ENCODE assay signal across 32 mouse cellular contexts in the genomic region with DNA sequence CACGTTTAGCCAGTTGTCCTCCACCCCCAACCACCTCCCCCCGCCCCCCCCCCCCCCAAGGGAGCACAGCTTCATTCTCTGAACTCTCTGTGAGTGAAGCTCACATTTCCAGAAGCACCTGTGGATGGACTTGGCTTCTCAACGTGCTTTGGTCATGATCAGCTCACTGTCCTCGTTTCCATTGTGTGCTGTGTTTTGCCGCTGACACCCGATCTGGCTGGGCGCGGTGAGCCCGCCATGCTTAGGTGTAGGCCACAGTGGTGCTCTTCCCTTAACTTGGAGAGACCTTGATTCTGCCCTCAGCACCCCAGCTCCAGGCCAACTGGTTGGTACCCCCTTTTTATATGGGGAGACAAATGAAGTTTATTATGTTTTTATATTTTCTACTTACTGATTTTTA.
"Had no signal": no experiment of that assay in that cellular context is flagged by ENCODE, and none has a peak within 500 bp of the region (broad histone marks: within the 10 kb centered on the region; RNA-seq: fewer than 3 reads in every experiment).

No protein-coding gene starts in this region.

- H3K27me3 ChIP-seq: limb, embryonic 12.5 days; limb, embryonic 13.5 days; limb, embryonic 15.5 days; liver, embryonic 12.5 days; liver, embryonic 13.5 days; liver, embryonic 15.5 days; lung, embryonic 15.5 days; midbrain, embryonic 12.5 days; midbrain, embryonic 13.5 days; midbrain, embryonic 15.5 days; neural tube, embryonic 12.5 days had no signal

- H3K27ac ChIP-seq: limb, embryonic 10.5 days; limb, embryonic 12.5 days; limb, embryonic 13.5 days; limb, embryonic 15.5 days; liver, embryonic 12.5 days; liver, embryonic 13.5 days; liver, embryonic 14.5 days; liver, embryonic 15.5 days; lung, embryonic 15.5 days; macrophage; midbrain, embryonic 10.5 days; midbrain, embryonic 12.5 days; midbrain, embryonic 13.5 days; midbrain, embryonic 15.5 days; neural tube, embryonic 12.5 days had no signal

- H3K9me3 ChIP-seq: limb, embryonic 10.5 days; limb, embryonic 12.5 days; limb, embryonic 13.5 days; limb, embryonic 15.5 days; liver, embryonic 12.5 days; liver, embryonic 13.5 days; liver, embryonic 15.5 days; lung, embryonic 15.5 days; megakaryocyte, embryonic 14.5 days; midbrain, embryonic 10.5 days; midbrain, embryonic 12.5 days; midbrain, embryonic 13.5 days; midbrain, embryonic 15.5 days; neural tube, embryonic 12.5 days had no signal

- DNase-seq: left cerebral cortex, postnatal 4 days; liver; liver, embryonic 13.5 days; liver, postnatal 0 days; lung, adult 18-20 months; lung, adult 2 months; lung, embryonic 14.5 days; lung, postnatal 10 days; lung, postnatal 14 days; lung, postnatal 36 days; lung, postnatal 4 days; midbrain, embryonic 14.5 days had no signal

- H3K4me2 ChIP-seq: limb, embryonic 12.5 days; limb, embryonic 13.5 days; limb, embryonic 15.5 days; liver, embryonic 11.5 days; liver, embryonic 12.5 days; liver, embryonic 13.5 days; liver, embryonic 15.5 days; lung, embryonic 14.5 days; lung, embryonic 15.5 days; midbrain, embryonic 11.5 days; midbrain, embryonic 12.5 days; midbrain, embryonic 13.5 days; midbrain, embryonic 15.5 days; neural tube, embryonic 12.5 days had no signal

- ATAC-seq: liver, embryonic 12.5 days; liver, postnatal 0 days; lung, postnatal 0 days; midbrain, embryonic 13.5 days; midbrain, embryonic 15.5 days; midbrain, embryonic 16.5 days had no signal

- H3K4me1 ChIP-seq: limb, embryonic 10.5 days; limb, embryonic 12.5 days; limb, embryonic 13.5 days; limb, embryonic 15.5 days; liver, embryonic 12.5 days; liver, embryonic 13.5 days; liver, embryonic 15.5 days; midbrain, embryonic 15.5 days; neural tube, embryonic 12.5 days had no signal

- H3K9ac ChIP-seq: limb, embryonic 12.5 days; limb, embryonic 13.5 days; limb, embryonic 15.5 days; liver, embryonic 12.5 days; liver, embryonic 13.5 days; liver, embryonic 14.5 days; liver, embryonic 15.5 days; liver, postnatal 0 days; lung, embryonic 14.5 days; lung, embryonic 15.5 days; midbrain, embryonic 12.5 days; midbrain, embryonic 13.5 days; midbrain, embryonic 15.5 days; neural tube, embryonic 12.5 days had no signal

- H3K4me3 ChIP-seq: limb, embryonic 10.5 days; limb, embryonic 12.5 days; limb, embryonic 13.5 days; limb, embryonic 15.5 days; liver, embryonic 12.5 days; liver, embryonic 13.5 days; liver, embryonic 15.5 days; lung, embryonic 15.5 days; megakaryocyte, embryonic 14.5 days; midbrain, embryonic 10.5 days; midbrain, embryonic 12.5 days; midbrain, embryonic 13.5 days; midbrain, embryonic 15.5 days; myocyte; neural tube, embryonic 12.5 days had no signal
